Mouse (Mus musculus) brain, embryonic 14.5 days (tissue): ENCODE results near the gene Ssh3.

Experiments
- CTCF ChIP-seq: fragments of 200-500 bp; IDR thresholded peaks from 2 replicates; pipeline ENCODE4 v1.5.1; 2012; ENCODE audit warnings: inconsistent platforms, mild to moderate bottlenecking, moderate library complexity, borderline replicate concordance; ENCODE audit not compliant: insufficient read depth, insufficient read length; ENCODE audit errors: extremely low read depth
- POLR2A ChIP-seq: fragments of 200-500 bp; IDR thresholded peaks from 2 replicates; pipeline ENCODE4 v1.6.1; 2012; ENCODE audit warnings: mild to moderate bottlenecking, inconsistent platforms, borderline replicate concordance; ENCODE audit not compliant: poor library complexity, insufficient read depth, insufficient read length, severe bottlenecking; ENCODE audit errors: extremely low read depth

- TF ChIP-seq CTCF (no peak), POLR2A (no peak)
Observed at GRCm38 (mm10) chr19:4220416-4220815, 48.6 kb downstream of the Ssh3 start.
